Mouse (Mus musculus) forebrain, embryonic 10.5 days (tissue): ENCODE results near the gene Prkra. TPM values are rescaled to one million over a fixed set of nuclear protein-coding genes. Genes with fewer than 3 reads are reported as not detected.

Experiments
- DNase-seq: peaks from one replicate; pipeline ENCODE4 v3.0.0-alpha.2; 2017; ENCODE audit warnings: low spot score; ENCODE audit errors: extremely low spot score
- H3K27ac ChIP-seq: fragments of 300-500 bp; sonication (generic); 2 replicates; pipeline ENCODE4 v1.5.1; 2016; ENCODE audit warnings: mild to moderate bottlenecking
- H3K27me3 ChIP-seq: fragments of 300-500 bp; sonication (generic); 2 replicates; pipeline ENCODE4 v1.6.1; 2016; ENCODE audit warnings: mild to moderate bottlenecking; ENCODE audit not compliant: poor library complexity, severe bottlenecking
- H3K36me3 ChIP-seq: fragments of 300-500 bp; sonication (generic); replicated peaks from 2 replicates; pipeline ENCODE4 v1.6.1; 2016; ENCODE audit warnings: mild to moderate bottlenecking, moderate library complexity
- H3K4me1 ChIP-seq: fragments of 300-500 bp; sonication (generic); 2 replicates; pipeline ENCODE4 v1.6.1; 2016
- H3K4me3 ChIP-seq: fragments of 300-500 bp; sonication (generic); 2 replicates; pipeline ENCODE4 v1.5.1; 2016; ENCODE audit warnings: mild to moderate bottlenecking, moderate library complexity
- H3K9me3 ChIP-seq: fragments of 300-500 bp; sonication (generic); 2 replicates; pipeline ENCODE4 v1.6.1; 2016; ENCODE audit warnings: mild to moderate bottlenecking, moderate library complexity
- WGBS: fragments of 180-500 bp; shearing (Covaris S2); methylation state at CpG from one replicate; pipeline ENCODE4 v1.1.7; 2016; 5-methylcytosine and 5-hydroxymethylcytosine counted together
- polyA plus RNA-seq: library from polyadenylated mRNA; unstranded; fragments of >200 nt; fragmentation: Nextera tagmentation; extraction: Ambion mirVana; gene quantifications from 2 replicates; pipeline ENCODE4 v1.2.1, GENCODE M21; 2016

Gene Prkra
- polyA plus RNA-seq, result 74.9 and 79.6 TPM in 2 replicates

DNA sequence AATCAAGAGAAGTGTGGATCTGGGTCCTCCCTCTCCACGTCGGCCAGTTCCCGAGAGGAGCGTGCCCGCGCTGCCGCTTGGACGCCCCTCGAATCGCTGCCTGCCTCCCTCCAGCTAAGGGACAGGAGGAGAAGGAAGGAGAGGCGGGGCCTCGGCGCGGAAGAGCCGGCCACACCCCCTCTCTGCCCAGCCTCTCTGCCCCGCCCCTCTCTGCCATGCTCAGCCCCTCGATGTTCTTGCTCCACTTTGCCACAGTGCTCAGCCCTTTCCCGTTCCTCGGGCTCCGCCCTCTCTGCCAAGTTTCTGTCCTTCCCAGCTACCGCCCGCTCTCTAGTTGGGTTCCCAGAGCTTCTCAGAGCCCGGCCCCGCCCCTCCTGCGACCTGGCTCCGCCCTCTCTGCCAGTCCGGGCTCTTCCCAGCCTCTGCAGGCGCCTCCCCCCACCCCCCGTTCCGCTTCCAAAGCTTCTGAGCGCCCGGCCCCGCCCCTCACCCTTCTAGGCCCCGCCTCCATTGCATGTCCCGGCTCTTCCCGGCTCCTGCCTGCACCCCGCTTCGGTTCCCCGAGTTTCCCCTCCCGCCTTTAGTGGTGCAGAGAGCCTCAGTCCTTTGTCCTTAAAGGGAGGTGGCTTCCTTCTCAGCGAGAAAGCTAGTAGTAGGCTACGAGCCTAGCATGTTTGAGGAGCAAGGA, at the start of gene Prkra, which contains the start of gene Pjvk:
Prkra (minus strand) TSS at position 133 of the 688 bp plus-strand sequence.
Pjvk (plus strand) TSS at position 594 of the 688 bp plus-strand sequence.
- under 1% methylated on average over 41 of the region's 42 CpGs for WGBS
- peak within 1 kb of the TSS; percentile 77 for H3K4me3 ChIP-seq

DNA sequence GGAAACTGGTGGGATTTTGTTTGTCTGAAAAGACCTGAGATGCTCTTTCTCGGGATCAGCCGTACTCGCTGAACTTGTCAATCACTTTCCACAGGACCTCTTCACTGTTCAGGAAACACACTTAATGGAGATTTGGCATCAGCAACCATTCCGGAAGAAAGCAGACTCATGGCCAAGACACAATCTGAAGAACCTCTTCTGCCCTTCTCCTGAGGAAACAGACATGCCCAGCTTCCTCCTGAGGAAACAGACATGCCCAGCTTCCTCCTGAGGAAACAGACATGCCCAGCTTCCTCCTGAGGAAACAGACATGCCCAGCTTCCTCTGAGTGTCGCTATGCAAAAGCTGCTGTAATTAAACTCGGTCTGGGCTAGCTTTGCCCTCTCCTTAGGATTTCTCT, 47.5 kb upstream of the Prkra start:
- Histone ChIP-seq H3K4me3 (no peak overlapping the region), H3K4me1 (peaks cover 4% of the 10 kb centered on the region; the same call in 1 of the 2 replicates), H3K27ac (no peak overlapping the region), H3K27me3 (no peaks in the 10 kb centered on the region), H3K36me3 (peaks cover 88% of the 10 kb centered on the region), H3K9me3 (no peaks in the 10 kb centered on the region)
- no peak for DNase-seq
- 92% methylated on average over 6 of the region's 6 CpGs for WGBS

More for the DNA sequence above, at the start of gene Prkra, which contains the start of gene Pjvk:
- Histone ChIP-seq H3K27me3 (no peaks in the 10 kb centered on the region), H3K4me1 (peaks cover 22% of the 10 kb centered on the region), H3K27ac (peak within 1 kb of the TSS; percentile 95), H3K9me3 (no peaks in the 10 kb centered on the region), H3K36me3 (peaks cover 18% of the 10 kb centered on the region)
- DNase-seq, result peak; percentile 99

- Histone ChIP-seq H3K4me1 (no peaks in the 10 kb centered on the region), H3K27me3 (no peaks in the 10 kb centered on the region), H3K27ac (no peak overlapping the region), H3K36me3 (peaks cover 90% of the 10 kb centered on the region), H3K4me3 (no peak overlapping the region), H3K9me3 (no peaks in the 10 kb centered on the region)
- no peak for DNase-seq
- 87% methylated on average over 5 of the region's 5 CpGs for WGBS
Measured at GRCm38 (mm10) chr2:76693765-76694164, 46.0 kb upstream of the Prkra start.

- 88% methylated on average over 12 of the region's 12 CpGs for WGBS
- no peak for DNase-seq
- H3K27me3 ChIP-seq, result no peaks in the 10 kb centered on the region
- no peak overlapping the region for H3K4me3 ChIP-seq
- H3K9me3 ChIP-seq, result no peaks in the 10 kb centered on the region
- no peaks in the 10 kb centered on the region for H3K4me1 ChIP-seq
- peaks cover 93% of the 10 kb centered on the region for H3K36me3 ChIP-seq
- no peak overlapping the region for H3K27ac ChIP-seq
Measured at GRCm38 (mm10) chr2:76690436-76691204, 42.8 kb upstream of the Prkra start.

DNA sequence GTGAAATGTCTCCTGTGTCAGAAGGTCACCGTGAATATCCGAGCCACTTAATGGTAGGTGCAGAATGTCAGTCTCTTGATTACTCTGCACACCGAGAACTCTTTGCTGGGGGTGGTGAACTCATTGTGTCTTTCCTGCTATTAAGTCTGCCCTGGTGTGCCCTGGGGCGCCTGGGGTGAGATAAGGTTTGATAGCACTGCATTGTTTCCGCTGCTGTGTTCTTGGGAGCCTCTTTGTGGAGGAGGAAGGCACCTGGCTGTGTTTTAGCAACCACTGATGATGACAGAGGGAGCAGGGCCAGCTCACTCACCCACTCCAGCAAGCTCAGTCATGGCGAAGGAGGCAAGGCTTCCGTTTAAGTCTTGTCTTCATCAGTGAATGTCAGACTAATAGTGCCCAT, 40.3 kb upstream of the Prkra start:
- no peak overlapping the region for H3K4me3 ChIP-seq
- H3K36me3 ChIP-seq, result peaks cover 93% of the 10 kb centered on the region
- WGBS, result 71% methylated on average over 7 of the region's 7 CpGs
- DNase-seq, result no peak
- H3K9me3 ChIP-seq, result no peaks in the 10 kb centered on the region
- no peaks in the 10 kb centered on the region for H3K27me3 ChIP-seq
- no peaks in the 10 kb centered on the region for H3K4me1 ChIP-seq
- no peak overlapping the region for H3K27ac ChIP-seq

DNA sequence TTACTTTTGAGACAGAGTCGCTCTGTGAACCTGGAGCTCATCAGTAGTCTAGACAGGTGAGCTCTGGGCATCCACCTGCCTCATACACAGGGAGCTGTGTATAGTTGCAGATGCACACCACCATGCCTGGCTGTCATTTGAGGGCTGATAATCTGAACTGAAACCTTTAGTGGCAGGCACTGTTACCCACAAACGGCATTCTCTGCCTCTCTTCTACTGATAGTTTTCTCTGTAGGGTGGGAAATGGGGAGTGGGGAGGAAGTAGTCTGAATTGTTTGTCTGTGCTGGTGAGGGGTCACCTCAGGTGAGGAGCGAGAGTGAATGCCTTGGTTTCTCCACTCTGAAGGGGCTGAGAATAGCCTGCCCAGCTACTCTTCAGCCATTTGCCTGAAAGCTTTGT, 39.8 kb upstream of the Prkra start:
- Histone ChIP-seq H3K4me1 (no peaks in the 10 kb centered on the region), H3K27me3 (no peaks in the 10 kb centered on the region), H3K36me3 (peaks cover 93% of the 10 kb centered on the region), H3K27ac (no peak overlapping the region), H3K4me3 (no peak overlapping the region), H3K9me3 (no peaks in the 10 kb centered on the region)
- 84% methylated on average over 3 of the region's 3 CpGs for WGBS
- no peak for DNase-seq

DNA sequence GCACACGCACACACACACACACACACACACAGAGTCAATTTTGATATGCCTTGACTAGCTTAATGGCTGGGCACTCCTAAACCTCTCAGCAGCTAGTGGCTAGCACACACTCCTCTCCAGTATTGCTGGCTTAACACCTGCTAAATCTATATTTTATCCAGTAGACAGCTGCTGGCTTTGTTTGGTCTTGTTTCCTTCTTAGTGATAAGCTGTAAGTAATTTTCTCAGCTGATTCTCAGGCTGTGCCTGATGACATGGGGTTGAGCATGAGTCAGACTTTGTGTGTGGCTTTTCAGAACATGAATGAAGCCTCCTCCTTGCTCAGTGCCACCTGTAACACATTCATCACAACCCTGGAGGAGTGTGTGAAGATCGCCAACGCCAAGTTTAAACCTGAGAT, 39.2 kb upstream of the Prkra start:
- H3K4me1 ChIP-seq, result no peaks in the 10 kb centered on the region
- no peaks in the 10 kb centered on the region for H3K9me3 ChIP-seq
- no peak for DNase-seq
- H3K4me3 ChIP-seq, result no peak overlapping the region
- H3K27me3 ChIP-seq, result no peaks in the 10 kb centered on the region
- WGBS, result 96% methylated on average over 3 of the region's 3 CpGs
- no peak overlapping the region for H3K27ac ChIP-seq
- peaks cover 93% of the 10 kb centered on the region for H3K36me3 ChIP-seq

DNA sequence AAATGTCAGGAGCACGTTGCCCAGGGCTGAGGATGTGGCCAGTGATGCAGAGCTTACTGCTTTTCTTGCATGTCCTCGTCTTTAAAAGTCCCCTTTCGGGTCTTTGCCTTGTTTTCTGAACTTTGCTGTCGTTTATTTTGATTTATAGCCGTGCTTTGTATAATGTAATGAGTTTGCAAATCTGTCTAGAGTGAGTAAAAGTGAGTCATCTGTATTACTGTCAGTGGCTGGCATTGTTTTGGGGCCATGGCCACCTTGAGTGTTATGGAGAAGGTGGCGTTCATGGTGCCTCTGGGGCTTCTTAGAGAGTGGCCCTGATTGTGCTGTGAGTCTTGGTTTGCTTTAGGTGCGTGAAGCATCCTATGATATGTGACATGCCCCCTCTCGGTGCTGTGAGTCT, 34.5 kb upstream of the Prkra start:
- peaks cover 90% of the 10 kb centered on the region for H3K36me3 ChIP-seq
- no peaks in the 10 kb centered on the region for H3K9me3 ChIP-seq
- WGBS, result 90% methylated on average over 8 of the region's 8 CpGs
- peaks cover 4% of the 10 kb centered on the region; the same call in 1 of the 2 replicates for H3K4me1 ChIP-seq
- H3K27me3 ChIP-seq, result no peaks in the 10 kb centered on the region
- H3K4me3 ChIP-seq, result no peak overlapping the region
- H3K27ac ChIP-seq, result no peak overlapping the region
- no peak for DNase-seq

GRCm38 (mm10) chr2:76676401-76677226, 28.8 kb upstream of the Prkra start:
- DNase-seq, result no peak
- Histone ChIP-seq H3K27ac (peak overlapping the region; percentile 93), H3K9me3 (no peaks in the 10 kb centered on the region), H3K27me3 (no peaks in the 10 kb centered on the region), H3K36me3 (peaks cover 33% of the 10 kb centered on the region), H3K4me3 (peak overlapping the region; percentile 85), H3K4me1 (peaks cover 45% of the 10 kb centered on the region)
- WGBS, result 77% methylated on average over 13 of the region's 13 CpGs

GRCm38 (mm10) chr2:76675949-76676348, 28.1 kb upstream of the Prkra start:
- Histone ChIP-seq H3K27ac (peak overlapping the region; percentile 93), H3K4me3 (peak overlapping the region; percentile 85), H3K4me1 (peaks cover 46% of the 10 kb centered on the region), H3K36me3 (peaks cover 29% of the 10 kb centered on the region), H3K27me3 (no peaks in the 10 kb centered on the region), H3K9me3 (no peaks in the 10 kb centered on the region)
- DNase-seq, result no peak
- WGBS, result 12% methylated on average over 4 of the region's 4 CpGs

DNA sequence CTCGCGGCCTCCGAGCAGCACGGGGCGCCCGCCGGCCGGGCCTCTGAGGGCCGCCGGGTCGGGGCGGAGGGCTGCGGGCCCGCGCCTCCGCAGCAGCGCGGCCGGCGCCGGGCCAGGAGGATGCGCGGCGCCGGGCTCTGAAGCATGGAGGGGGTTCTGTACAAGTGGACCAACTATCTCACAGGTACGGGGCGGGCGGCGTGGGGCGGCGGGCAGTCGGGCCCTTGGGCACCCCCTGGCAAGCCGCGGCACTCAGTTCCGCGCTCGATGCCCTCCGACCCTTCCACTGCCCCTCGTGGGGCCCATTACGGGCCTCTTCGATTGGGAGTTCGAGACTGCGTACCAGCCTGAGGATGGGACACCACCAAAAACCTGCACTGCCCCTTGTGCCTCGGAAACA, 27.6 kb upstream of the Prkra start:
- Histone ChIP-seq H3K27me3 (no peaks in the 10 kb centered on the region), H3K27ac (peak overlapping the region; percentile 93), H3K9me3 (no peaks in the 10 kb centered on the region), H3K36me3 (peaks cover 24% of the 10 kb centered on the region), H3K4me1 (peaks cover 46% of the 10 kb centered on the region), H3K4me3 (peak overlapping the region; percentile 85)
- 0% methylated on average over 30 of the region's 44 CpGs for WGBS
- no peak for DNase-seq

- peak; percentile 81 for DNase-seq
- Histone ChIP-seq H3K27ac (peak within 1 kb of the TSS; percentile 93), H3K9me3 (no peaks in the 10 kb centered on the region), H3K36me3 (peaks cover 18% of the 10 kb centered on the region), H3K4me3 (peak within 1 kb of the TSS; percentile 85), H3K27me3 (no peaks in the 10 kb centered on the region), H3K4me1 (peaks cover 46% of the 10 kb centered on the region)
- 4% methylated on average over 51 of the region's 52 CpGs for WGBS
Measured at GRCm38 (mm10) chr2:76674725-76675427, 27.1 kb upstream of the Prkra start, which contains the start of gene Plekha3. Gene Plekha3, plus strand, starts transcription at chr2:76675281.
